Mouse (Mus musculus): Measurements from ENCODE around the gene Cdan1.
"Not testable (repeated sequence)": the region's sequence is repeated elsewhere in the genome, so short reads cannot be mapped to it uniquely, and the experiment has no call there.

Gene Cdan1

DNA sequence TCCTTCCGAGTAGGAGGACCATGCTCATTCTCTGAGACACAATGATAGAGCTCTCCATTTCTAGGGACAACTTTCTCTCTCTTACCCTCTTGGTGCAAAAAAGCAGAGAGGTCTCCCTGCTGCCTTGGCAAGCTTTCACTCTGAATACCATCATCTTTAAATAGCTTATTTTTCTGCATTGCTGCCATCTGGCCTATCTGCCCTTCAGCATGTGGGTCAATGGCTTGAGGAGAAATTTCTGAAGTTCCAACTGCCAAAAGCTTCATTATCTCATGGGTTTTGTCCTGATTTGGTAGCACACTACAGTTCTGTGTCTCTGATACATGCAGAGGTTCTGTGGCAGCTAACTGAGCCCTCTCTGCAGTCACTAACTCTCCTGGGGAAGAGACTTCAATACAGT lies 104.4 kb downstream of the Cdan1 start:
- no peak for DNase-seq (ENCODE audit: low spot score)

- DNase-seq (ENCODE audit: low spot score) = no peak
Measured at GRCm38 (mm10) chr2:120731877-120732530, 117.9 kb downstream of the Cdan1 start.

GRCm38 (mm10) chr2:120731167-120731862 lies 118.6 kb downstream of the Cdan1 start:
- DNase-seq (ENCODE audit: low spot score) = peak; percentile 89

DNA sequence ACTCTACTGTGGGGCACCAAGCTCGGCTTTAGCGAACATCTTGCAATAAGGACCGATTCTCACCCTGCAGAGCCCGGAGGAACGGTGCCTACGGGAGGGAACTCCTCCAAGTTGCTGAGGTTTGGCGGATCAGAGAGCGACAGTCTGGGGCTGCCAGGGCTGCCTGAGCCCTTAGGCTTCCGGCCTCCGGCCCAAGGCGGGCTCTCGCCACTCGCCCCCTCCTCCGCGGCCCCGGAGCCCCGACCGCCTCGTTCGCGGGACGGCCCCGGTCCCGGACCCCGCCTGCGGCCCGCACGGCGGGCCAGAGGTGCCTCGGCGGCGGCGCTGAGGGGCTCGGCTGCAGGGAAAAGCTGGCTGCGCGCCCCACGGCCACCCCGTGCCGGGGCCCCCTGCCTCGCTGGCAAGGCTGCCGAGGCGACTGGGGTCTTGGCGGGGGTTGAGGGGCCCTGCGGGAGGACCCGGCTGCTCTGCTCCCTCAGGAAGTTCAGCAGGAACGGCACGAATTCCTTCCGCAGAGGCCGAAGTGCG lies 119.2 kb downstream of the Cdan1 start:
- no peak for DNase-seq (ENCODE audit: low spot score)

DNA sequence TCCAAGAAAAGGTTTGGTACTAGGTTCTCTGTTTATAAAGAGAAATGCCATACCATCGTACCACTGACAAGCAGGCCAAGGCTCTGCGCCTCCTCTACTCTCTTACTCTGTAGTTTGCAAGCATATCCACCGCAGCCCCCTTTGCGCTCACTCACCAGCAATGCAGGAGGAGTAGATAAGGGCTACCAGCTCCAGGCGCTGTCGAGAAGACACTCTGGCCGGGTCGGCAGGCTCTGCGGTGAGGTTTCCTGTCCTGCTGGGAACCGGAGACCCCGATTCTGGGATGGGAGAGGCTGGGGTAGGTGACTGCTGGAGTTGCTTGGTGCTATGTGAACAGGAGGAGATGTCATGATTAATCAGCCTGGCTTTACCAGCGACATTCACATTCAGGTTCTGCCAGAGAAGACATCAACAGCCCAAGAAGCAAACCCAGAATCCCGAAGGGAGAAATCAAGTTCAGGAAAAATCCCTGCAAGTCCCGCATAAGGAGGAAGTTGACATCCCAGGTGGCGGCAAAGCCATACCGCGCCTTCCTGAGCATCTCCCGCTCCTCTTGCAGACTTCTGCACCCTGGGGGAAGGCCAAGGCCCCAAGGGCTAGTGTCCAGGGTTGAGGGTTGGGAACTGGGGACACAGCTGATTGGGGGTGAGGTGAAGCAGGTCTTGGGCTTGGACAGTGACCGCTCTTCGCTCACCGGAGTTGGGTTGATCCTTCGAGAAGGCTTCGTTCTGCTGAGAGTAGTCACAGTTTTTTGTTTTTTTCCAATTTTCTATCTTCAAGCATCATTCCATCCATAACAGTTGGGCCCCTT lies 119.9 kb downstream of the Cdan1 start:
- DNase-seq (ENCODE audit: low spot score) = no peak

DNA sequence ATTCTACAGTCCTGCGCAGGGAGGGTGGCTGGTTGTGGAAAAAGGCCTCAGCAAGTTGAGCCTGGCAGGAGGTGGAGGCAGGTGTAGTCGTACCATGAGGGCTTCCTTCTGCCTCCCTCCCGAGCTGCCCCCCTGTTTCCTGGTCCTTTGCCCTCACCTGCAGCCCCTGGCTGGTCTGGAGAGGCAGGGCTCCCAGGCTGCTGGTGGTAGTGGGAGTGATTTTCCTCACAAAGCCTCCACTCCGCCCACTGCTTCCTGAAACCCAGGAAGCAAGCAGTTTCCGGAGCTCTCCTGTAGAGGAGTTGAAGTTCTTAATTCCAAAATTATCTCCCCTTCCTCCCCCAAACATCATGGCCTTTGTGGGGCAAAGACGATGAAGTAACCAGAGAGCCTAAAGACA lies 125.8 kb downstream of the Cdan1 start:
- no peak for DNase-seq (ENCODE audit: low spot score)

- no peak for DNase-seq (ENCODE audit: low spot score)
Measured at GRCm38 (mm10) chr2:120723621-120724020, 126.3 kb downstream of the Cdan1 start.

- DNase-seq (ENCODE audit: low spot score) = no peak
Measured at GRCm38 (mm10) chr2:120722491-120722890, 127.4 kb downstream of the Cdan1 start.

DNA sequence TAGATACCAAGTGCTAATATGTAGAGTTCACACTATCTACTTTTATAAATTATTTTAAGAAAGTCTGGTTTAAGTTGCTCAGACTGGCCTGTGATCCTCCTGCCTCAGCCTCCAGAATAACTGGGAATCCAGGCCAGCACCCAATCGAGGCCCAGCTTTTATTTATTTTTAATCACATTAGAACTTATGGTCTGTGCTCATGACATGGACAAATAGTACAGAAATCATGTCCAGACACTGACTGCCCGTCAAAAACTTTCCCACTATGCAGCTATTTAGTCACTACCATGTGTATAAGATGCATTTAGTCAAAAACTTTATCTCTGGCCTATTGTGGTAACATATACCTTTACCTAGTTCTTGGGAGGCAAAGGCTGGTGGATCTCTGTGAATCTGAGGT lies 128.0 kb downstream of the Cdan1 start:
- no peak for DNase-seq (ENCODE audit: low spot score)

DNA sequence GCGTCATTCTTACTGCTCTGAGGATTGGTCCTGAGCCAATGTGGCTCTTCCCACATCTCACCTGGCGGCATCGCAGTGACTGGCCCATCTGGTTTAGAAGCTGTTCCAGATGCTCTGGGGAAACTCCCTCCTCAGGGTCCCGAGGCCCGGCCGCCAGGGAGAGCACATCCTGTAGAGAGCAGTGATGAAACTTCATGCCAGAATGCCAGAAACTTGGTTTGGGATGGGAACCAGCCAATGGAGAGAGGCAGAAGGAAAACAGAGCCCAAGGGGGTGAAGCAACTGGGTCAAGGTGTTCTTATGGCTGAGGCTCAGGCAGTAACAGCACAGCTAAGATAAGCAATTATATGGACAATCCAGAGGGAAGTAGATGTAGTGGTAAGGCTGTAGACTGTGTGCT lies 129.1 kb downstream of the Cdan1 start:
- no peak for DNase-seq (ENCODE audit: low spot score)

DNA sequence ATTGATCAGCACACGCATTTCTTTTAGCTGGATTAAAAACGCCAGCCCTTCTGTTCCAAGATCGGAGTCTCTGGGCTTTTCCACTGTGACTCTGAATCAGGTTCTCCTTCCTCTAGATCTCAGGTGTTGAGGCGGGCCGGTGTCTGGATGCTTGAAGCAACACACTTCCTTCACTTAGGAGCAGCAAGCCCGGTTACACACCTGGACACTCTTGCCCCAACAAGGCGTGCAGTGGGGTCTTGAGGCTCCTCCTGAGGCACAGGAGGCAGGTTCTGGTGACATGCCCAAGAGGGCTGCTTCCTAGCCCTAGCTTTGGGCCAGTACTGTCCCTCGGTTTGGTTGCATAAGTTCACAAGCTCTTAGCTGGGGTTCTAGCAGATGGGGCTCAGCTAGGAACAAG lies 131.4 kb downstream of the Cdan1 start:
- no peak for DNase-seq (ENCODE audit: low spot score)

DNA sequence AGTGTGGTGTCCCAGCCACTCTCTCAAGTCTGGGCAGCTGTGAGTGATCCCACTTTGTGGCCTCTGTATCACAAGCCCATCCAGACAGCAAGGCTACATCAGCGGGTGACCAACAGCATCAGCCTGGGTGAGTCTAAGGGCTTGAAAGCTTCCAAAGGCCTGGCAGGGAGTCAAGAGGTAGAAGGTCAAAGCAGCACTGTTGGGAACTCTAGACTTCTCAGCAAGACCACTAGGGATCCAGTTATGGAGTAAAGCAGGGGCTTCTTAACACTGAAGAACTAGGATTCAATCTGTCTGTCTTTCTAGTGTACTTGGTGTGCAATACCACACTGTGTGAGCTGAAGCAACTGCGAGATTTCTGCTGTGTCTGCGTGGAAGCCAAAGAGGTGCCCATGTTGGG lies 136.5 kb downstream of the Cdan1 start:
- no peak for DNase-seq (ENCODE audit: low spot score)

- DNase-seq (ENCODE audit: low spot score) = no peak
Measured at GRCm38 (mm10) chr2:120710948-120711347, 139.0 kb downstream of the Cdan1 start.

GRCm38 (mm10) chr2:120710154-120710553 lies 139.8 kb downstream of the Cdan1 start:
- DNase-seq (ENCODE audit: low spot score) = no peak

GRCm38 (mm10) chr2:120707041-120707440 lies 142.9 kb downstream of the Cdan1 start:
- no peak for DNase-seq (ENCODE audit: low spot score)

- DNase-seq (ENCODE audit: low spot score) = no peak
Measured at GRCm38 (mm10) chr2:120702675-120703074, 147.3 kb downstream of the Cdan1 start.

DNA sequence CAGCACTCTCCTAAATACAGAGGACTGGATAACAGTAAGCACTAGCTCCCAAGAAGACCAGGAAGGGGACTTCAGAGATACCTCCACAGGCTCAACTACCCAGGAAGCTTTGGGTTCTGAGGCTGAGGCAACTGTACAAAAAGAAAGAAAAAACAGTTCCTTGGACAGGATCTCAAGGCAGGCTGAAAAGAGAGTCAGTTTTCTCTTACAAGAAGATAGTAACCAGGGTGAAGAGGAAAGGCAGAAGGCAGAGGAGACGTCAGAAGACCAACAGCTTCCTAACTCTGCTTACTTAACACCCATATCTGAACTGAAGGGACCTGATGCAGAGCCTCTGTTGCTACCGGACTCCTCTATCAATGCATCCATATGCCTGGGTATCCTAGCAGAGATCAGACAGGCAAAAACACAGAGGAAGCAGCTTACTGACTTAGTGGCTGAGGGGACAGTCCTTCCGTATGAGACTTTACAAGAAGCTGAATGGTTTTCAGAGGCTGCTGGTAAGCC lies 149.5 kb downstream of the Cdan1 start:
- DNase-seq (ENCODE audit: low spot score) = no peak

GRCm38 (mm10) chr2:120697767-120698166 lies 152.2 kb downstream of the Cdan1 start:
- no peak for DNase-seq (ENCODE audit: low spot score)

DNA sequence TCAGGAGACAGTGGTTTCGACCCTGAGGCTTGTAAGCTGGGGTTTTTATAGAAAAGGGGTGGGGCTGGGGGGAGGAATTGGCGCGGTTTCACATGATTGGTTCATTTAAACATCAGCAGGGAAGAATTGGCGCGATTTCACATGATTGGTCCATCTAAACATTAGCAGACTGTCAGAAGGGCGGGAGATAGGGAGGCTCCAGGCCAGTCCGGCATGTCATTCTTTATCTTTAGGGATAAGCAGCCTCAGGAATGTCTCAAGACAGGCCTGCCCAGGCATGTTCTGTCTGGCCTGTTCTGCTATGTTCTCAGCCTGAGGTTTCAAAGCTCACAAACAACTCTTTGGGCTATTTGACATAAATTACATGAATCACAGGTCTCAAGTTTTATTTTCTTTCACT lies 168.8 kb downstream of the Cdan1 start:
- DNase-seq (ENCODE audit: low spot score) = not testable (repeated sequence)

- DNase-seq (ENCODE audit: low spot score) = no peak
Measured at GRCm38 (mm10) chr2:120670253-120670652, 179.7 kb downstream of the Cdan1 start.

DNA sequence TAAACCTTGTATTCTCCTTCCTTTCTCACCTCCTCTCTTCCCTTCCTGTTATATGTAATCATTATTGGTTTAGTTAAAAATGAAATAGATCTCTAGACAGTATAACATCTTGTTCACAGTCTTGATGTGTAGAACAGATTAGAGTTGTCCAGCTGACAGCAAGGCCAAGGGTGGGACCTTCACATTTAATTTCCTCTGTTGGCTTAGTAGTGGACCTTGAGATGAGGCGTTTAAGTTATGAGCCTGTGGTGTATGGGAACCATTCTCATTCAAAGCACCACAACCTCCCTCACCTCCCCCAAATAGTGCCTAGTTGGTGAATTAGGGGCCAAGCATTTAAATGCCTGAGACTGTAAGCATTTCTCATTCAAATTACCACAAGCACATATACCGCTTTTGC lies 182.5 kb downstream of the Cdan1 start:
- DNase-seq (ENCODE audit: low spot score) = no peak

All from ovary, postnatal 14 days (tissue).